Mouse (Mus musculus): ENCODE results near the gene Pklr. TPM values are rescaled to one million over a fixed set of nuclear protein-coding genes. Genes with fewer than 3 reads are reported as not detected.
"Not testable (repeated sequence)": the region's sequence is repeated elsewhere in the genome, so short reads cannot be mapped to it uniquely, and the experiment has no call there.

Pklr gene
- polyA plus RNA-seq, 1 experiment from 2014 or later, result 5.5 TPM

- Histone ChIP-seq H3K27me3 (peaks cover 46% of the 10 kb centered on the region), H3K4me2 (no peak overlapping the region), H3K4me3 (replicated peaks) (no peak overlapping the region), H3K9ac (no peak overlapping the region), H3K36me3 (no peaks in the 10 kb centered on the region), H3K9me3 (replicated peaks) (no peaks in the 10 kb centered on the region), H3K27ac (no peak overlapping the region), H3K4me1 (peaks cover 9% of the 10 kb centered on the region)
- WGBS, result 51% methylated on average over 17 of the region's 17 CpGs
- no peak for ATAC-seq (replicated peaks; ENCODE audit: low FRiP score)
These were observed 16.3 kb downstream of the Pklr start for GRCm38 (mm10) chr3:89152084-89152835.

DNA sequence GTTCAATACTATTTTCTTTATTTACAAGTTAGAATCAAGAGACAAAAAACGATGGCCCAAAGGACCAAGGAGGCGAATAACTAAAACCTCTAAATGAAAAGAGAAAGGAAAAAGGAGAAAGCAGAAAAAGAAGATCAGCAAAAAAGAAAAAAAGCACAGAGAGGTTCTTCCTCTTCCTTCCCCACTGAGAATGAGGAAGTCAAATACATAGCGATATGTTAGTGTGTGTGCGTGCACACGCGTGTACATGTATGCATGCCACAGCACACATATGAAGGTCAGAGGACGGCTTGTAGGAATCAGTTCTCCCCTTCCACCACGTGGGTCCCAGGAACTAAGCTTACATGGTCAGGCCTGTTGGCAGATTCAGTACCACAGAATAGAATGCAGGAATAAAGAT, 21.0 kb downstream of the Pklr start:
- no peak for ATAC-seq (replicated peaks; ENCODE audit: low FRiP score)
- WGBS, result 88% methylated on average over 8 of the region's 8 CpGs
- Histone ChIP-seq H3K36me3 (no peaks in the 10 kb centered on the region), H3K27ac (no peak overlapping the region), H3K4me2 (no peak overlapping the region), H3K4me1 (peaks cover 16% of the 10 kb centered on the region), H3K9me3 (replicated peaks) (no peaks in the 10 kb centered on the region), H3K27me3 (peaks cover 28% of the 10 kb centered on the region), H3K4me3 (replicated peaks) (no peak overlapping the region), H3K9ac (no peak overlapping the region)

GRCm38 (mm10) chr3:89158651-89159050, 22.7 kb downstream of the Pklr start:
- H3K4me3 ChIP-seq (replicated peaks), result no peak overlapping the region
- no peaks in the 10 kb centered on the region for H3K36me3 ChIP-seq
- H3K4me2 ChIP-seq, result no peak overlapping the region
- H3K9ac ChIP-seq, result no peak overlapping the region
- H3K4me1 ChIP-seq, result peaks cover 17% of the 10 kb centered on the region
- peaks cover 18% of the 10 kb centered on the region for H3K27me3 ChIP-seq
- no peak for ATAC-seq (replicated peaks; ENCODE audit: low FRiP score)
- WGBS, result 20% methylated on average over 7 of the region's 7 CpGs
- no peak overlapping the region for H3K27ac ChIP-seq
- H3K9me3 ChIP-seq (replicated peaks), result no peaks in the 10 kb centered on the region

DNA sequence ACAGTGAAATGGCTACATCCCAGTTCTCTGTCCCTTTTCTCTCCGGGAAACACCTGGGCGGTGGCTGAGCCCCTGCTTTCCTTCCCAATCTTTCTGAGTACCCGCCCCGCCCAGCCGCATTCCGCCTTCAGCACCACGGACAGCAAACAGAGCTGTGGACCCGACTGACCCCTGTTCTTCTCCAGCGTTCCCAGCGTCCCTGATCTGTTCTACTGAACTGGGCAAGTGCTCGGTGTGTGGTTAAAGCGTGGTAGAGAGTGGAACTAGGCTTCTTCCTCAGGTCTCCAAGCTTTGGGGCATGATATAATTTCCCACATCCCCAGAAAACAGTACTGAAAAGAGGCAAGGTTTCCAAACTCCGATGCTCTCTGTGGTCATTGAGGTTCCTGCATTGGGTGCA, 23.3 kb downstream of the Pklr start:
- H3K4me1 ChIP-seq, result peaks cover 23% of the 10 kb centered on the region
- no peaks in the 10 kb centered on the region for H3K9me3 ChIP-seq (replicated peaks)
- H3K27ac ChIP-seq, result no peak overlapping the region
- no peak for ATAC-seq (replicated peaks; ENCODE audit: low FRiP score)
- peak overlapping the region; percentile 100 for H3K4me2 ChIP-seq
- H3K27me3 ChIP-seq, result peaks cover 18% of the 10 kb centered on the region
- H3K9ac ChIP-seq, result no peak overlapping the region
- peak overlapping the region; percentile 63 for H3K4me3 ChIP-seq (replicated peaks)
- no peaks in the 10 kb centered on the region for H3K36me3 ChIP-seq
- WGBS, result 2% methylated on average over 13 of the region's 13 CpGs

DNA sequence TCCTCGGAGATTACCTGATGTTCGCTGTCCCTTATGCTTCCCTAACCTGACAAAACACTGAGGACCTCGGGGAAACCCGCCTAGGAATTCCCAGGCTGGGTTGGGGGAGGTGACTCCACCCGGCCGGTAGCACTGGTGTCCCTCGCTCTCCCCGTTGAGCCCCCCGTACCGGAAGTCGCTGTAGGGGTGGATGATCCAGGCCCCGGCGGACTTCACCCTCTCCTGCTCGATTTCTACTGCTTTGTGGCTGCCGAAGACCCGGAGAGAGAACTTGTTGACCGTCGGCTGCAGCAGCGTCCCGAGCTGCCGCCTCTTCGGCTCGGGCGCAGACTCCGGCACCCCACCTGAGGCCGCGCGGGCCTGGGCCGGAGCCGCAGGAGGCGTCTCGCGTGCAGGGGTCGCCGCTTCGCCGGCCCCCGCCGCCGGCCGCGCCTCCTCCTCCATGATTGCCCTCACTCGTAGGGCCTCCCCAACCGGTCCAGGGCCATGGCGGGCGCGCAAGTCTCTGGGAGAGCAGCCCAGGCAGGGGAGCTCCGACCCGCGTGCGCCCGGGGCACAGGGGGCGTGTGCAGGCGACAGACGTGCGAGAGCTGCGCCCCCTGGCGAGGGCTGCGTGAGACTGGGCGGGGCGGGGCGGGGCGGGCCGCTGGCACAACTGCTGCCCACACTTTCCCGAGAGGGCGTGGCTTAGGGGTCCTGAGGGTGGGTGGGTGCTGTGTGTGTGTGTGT, 23.8 kb downstream of the Pklr start, which contains the start of gene Hcn3:
Gene Hcn3, minus strand, starts transcription at position 581 of the 729 bp plus-strand sequence.
- H3K4me2 ChIP-seq, result peak within 1 kb of the TSS; percentile 100
- WGBS, result under 1% methylated on average over 66 of the region's 66 CpGs
- H3K4me1 ChIP-seq, result peaks cover 25% of the 10 kb centered on the region
- H3K4me3 ChIP-seq (replicated peaks), result peak within 1 kb of the TSS; percentile 63
- H3K9me3 ChIP-seq (replicated peaks), result no peaks in the 10 kb centered on the region
- peak within 1 kb of the TSS; percentile 46 for H3K9ac ChIP-seq
- H3K27me3 ChIP-seq, result peaks cover 17% of the 10 kb centered on the region
- peak; percentile 63 for ATAC-seq (replicated peaks; ENCODE audit: low FRiP score)
- no peak within 1 kb of the TSS for H3K27ac ChIP-seq
- no peaks in the 10 kb centered on the region for H3K36me3 ChIP-seq

DNA sequence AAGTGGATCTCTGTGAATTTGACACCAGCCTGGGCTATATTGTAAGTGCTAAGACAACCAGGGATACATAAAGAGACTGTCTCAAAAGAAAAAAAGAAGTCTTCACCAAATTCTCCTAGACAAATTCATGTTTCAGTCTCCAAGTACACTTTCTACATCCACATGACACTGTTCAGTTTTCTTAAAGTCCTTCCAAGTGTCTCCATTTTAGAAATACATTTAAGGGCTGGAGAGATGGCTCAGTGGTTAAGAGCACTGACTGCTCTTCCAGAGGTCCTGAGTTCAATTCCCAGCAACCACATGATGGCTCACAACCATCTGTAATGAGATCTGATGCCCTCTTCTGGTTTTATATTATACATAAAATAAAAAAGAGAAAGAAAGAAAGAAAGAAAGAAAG, 25.3 kb downstream of the Pklr start:
- Histone ChIP-seq H3K4me1 (peaks cover 34% of the 10 kb centered on the region), H3K27me3 (peaks cover 15% of the 10 kb centered on the region)
- H3K36me3 ChIP-seq; H3K27ac ChIP-seq; H3K4me3 ChIP-seq (replicated peaks); ATAC-seq (replicated peaks; ENCODE audit: low FRiP score); H3K9me3 ChIP-seq (replicated peaks); H3K9ac ChIP-seq; H3K4me2 ChIP-seq: not testable (repeated sequence)

GRCm38 (mm10) chr3:89161786-89162185, 25.8 kb downstream of the Pklr start:
- H3K27me3 ChIP-seq, result peaks cover 15% of the 10 kb centered on the region
- H3K4me1 ChIP-seq, result peaks cover 39% of the 10 kb centered on the region
- peaks cover 2% of the 10 kb centered on the region for H3K36me3 ChIP-seq
- 81% methylated on average over 4 of the region's 4 CpGs for WGBS
- no peak overlapping the region for H3K9ac ChIP-seq
- H3K9me3 ChIP-seq (replicated peaks), result no peaks in the 10 kb centered on the region
- H3K4me2 ChIP-seq, result no peak overlapping the region
- H3K4me3 ChIP-seq (replicated peaks), result no peak overlapping the region
- no peak for ATAC-seq (replicated peaks; ENCODE audit: low FRiP score)
- no peak overlapping the region for H3K27ac ChIP-seq

GRCm38 (mm10) chr3:89163123-89163522, 27.2 kb downstream of the Pklr start:
- Histone ChIP-seq H3K36me3 (peaks cover 14% of the 10 kb centered on the region), H3K4me3 (replicated peaks) (no peak overlapping the region), H3K27ac (no peak overlapping the region), H3K9me3 (replicated peaks) (no peaks in the 10 kb centered on the region), H3K27me3 (peaks cover 13% of the 10 kb centered on the region), H3K4me1 (peaks cover 43% of the 10 kb centered on the region), H3K9ac (no peak overlapping the region), H3K4me2 (no peak overlapping the region)
- WGBS, result 64% methylated on average over 1 of the region's 1 CpGs
- ATAC-seq (replicated peaks; ENCODE audit: low FRiP score), result no peak

- ATAC-seq (replicated peaks; ENCODE audit: low FRiP score), result no peak
- 77% methylated on average over 5 of the region's 5 CpGs for WGBS
- no peaks in the 10 kb centered on the region for H3K9me3 ChIP-seq (replicated peaks)
- peak overlapping the region; percentile 95 for H3K9ac ChIP-seq
- peak overlapping the region; percentile 92 for H3K4me3 ChIP-seq (replicated peaks)
- H3K4me1 ChIP-seq, result peaks cover 43% of the 10 kb centered on the region
- H3K27ac ChIP-seq, result peak overlapping the region; percentile 99
- H3K27me3 ChIP-seq, result peaks cover 7% of the 10 kb centered on the region
- peak overlapping the region; percentile 72 for H3K4me2 ChIP-seq
- H3K36me3 ChIP-seq, result peaks cover 21% of the 10 kb centered on the region
These were observed 27.8 kb downstream of the Pklr start for GRCm38 (mm10) chr3:89163643-89164245.

GRCm38 (mm10) chr3:89164506-89165267, 28.7 kb downstream of the Pklr start, which contains the start of gene Clk2:
Gene Clk2, plus strand, starts transcription at chr3:89164795.
- peaks cover 30% of the 10 kb centered on the region for H3K36me3 ChIP-seq
- peak within 1 kb of the TSS; percentile 72 for H3K4me2 ChIP-seq
- peak within 1 kb of the TSS; percentile 99 for H3K27ac ChIP-seq
- peaks cover 34% of the 10 kb centered on the region for H3K4me1 ChIP-seq
- no peaks in the 10 kb centered on the region for H3K27me3 ChIP-seq
- peak within 1 kb of the TSS; percentile 92 for H3K4me3 ChIP-seq (replicated peaks)
- WGBS, result under 1% methylated on average over 59 of the region's 79 CpGs
- peak within 1 kb of the TSS; percentile 95 for H3K9ac ChIP-seq
- peak; percentile 97 for ATAC-seq (replicated peaks; ENCODE audit: low FRiP score)
- no peaks in the 10 kb centered on the region for H3K9me3 ChIP-seq (replicated peaks)

DNA sequence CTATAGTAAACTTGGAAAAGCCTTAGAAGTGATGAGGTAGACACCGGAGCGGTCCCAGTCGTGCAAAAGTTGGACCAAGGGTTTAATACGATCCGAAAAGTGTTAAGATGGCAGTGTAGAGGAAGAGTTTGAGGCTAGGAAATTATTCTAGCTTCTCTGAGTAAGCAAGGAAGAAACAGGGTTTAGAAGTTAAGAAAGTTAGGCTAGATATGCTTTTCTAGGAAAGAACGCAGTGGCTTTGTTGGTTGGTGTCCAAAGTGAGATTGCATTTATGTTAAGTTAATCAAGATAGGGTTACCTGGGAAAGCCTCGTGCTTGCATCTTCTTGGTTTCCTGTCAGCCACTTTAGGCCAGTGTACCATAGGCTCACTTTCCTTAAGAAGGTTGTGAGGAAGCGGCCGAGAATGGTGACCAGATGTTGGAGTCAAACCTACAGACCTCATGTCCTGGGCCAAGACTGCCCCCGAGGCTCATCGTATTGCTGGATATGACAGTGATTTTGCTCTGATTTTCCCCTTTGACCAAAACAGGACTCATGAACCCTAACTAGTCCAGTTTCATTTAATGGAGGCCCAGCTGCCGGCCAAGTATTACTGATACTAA, 29.4 kb downstream of the Pklr start:
- peak overlapping the region; percentile 72 for H3K4me2 ChIP-seq
- WGBS, result 16% methylated on average over 12 of the region's 12 CpGs
- H3K4me3 ChIP-seq (replicated peaks), result peak overlapping the region; percentile 92
- peak overlapping the region; percentile 99 for H3K27ac ChIP-seq
- peak overlapping the region; percentile 95 for H3K9ac ChIP-seq
- H3K9me3 ChIP-seq (replicated peaks), result no peaks in the 10 kb centered on the region
- peaks cover 37% of the 10 kb centered on the region for H3K36me3 ChIP-seq
- ATAC-seq (replicated peaks; ENCODE audit: low FRiP score), result no peak
- peaks cover 28% of the 10 kb centered on the region for H3K4me1 ChIP-seq
- H3K27me3 ChIP-seq, result no peaks in the 10 kb centered on the region
